Mouse (Mus musculus): Measurements from ENCODE around the gene Tmem238l. TPM values are rescaled to one million over a fixed set of nuclear protein-coding genes. Genes with fewer than 3 reads are reported as not detected.

Tmem238l gene
- not detected in 2 replicates for polyA plus RNA-seq (2012; rRNA removed)
- polyA plus RNA-seq (2014; fragmentation: Nextera tagmentation; extraction: Ambion mirVana) = not detected in 2 replicates

DNA sequence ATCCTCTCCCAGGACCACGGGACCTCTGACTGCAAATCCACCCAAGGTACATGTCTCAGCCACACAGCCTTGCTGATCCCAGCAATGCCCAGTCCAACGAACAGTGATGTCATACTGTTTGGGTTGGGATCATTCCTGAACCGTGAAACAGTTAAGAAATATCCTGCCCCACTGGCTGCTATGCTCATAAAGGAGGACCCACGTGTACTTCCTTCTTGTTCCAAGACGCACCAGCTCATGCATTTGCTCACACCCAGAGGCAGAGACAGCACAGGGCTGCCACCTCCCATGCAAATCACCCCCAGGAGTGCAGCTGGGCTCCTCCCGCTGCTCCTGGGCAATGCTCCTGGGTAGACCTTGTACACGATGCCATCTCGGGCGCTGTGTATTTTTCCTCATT, at the start of gene Tmem238l:
TSS of gene Tmem238l (plus strand) at position 336 of the 400 bp plus-strand sequence.
- DNase-seq (ENCODE audit: low spot score) (no peak), ATAC-seq (ENCODE audit: low FRiP score, low read depth) (no peak)
- no peaks in the 10 kb centered on the region for H3K4me1 ChIP-seq (ENCODE audit: control insufficient read depth, insufficient read depth, low read length)
- TF ChIP-seq POLR2A (IDR thresholded peaks at IDR 0.05; ENCODE audit: borderline replicate concordance, extremely low read depth, insufficient read depth, insufficient read length) = no peak
- no peak within 1 kb of the TSS for H3K27ac ChIP-seq (replicated peaks; ENCODE audit: low read depth, low read length)
- H3K9me3 ChIP-seq (ENCODE audit: control insufficient read depth, low read length) = no peaks in the 10 kb centered on the region
- 76% methylated on average over 9 of the region's 9 CpGs for WGBS
- no peak within 1 kb of the TSS for H3K4me3 ChIP-seq (replicated peaks; ENCODE audit: low read length)
- no peak within 1 kb of the TSS for H3K4me2 ChIP-seq (replicated peaks; ENCODE audit: low read depth, low read length, severe bottlenecking)
- no peaks in the 10 kb centered on the region for H3K36me3 ChIP-seq (ENCODE audit: control insufficient read depth, insufficient read depth, low read length)
- no peaks in the 10 kb centered on the region for H3K27me3 ChIP-seq (ENCODE audit: control insufficient read depth, insufficient read depth, low read length)
- no peak within 1 kb of the TSS for H3K9ac ChIP-seq (ENCODE audit: low read depth, low read length, severe bottlenecking)

DNA sequence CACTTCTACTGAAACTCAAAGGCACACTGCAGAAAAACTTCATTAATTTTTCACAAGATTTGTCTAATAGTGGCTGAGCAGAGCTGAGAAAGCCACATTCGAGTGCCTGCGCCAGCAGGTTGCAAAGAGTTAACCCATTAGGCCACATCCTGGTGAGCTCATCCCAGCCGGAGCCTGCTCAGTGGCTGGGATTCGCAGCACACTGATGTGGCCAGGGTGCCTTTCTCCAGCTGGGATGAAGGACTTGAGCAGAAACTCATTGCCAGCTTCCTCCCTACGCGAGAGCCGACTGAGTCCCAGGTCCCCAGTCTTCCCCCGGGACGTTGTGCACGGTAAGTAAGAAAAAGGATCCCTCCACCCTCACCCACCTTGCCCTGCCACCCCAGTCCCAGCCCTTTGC, 44.6 kb upstream of the Tmem238l start, which contains the start of gene Pirt:
TSS of gene Pirt (plus strand) at position 171 of the 400 bp plus-strand sequence.
- Histone ChIP-seq H3K27ac (replicated peaks; ENCODE audit: low read depth, low read length) (no peak within 1 kb of the TSS), H3K27me3 (ENCODE audit: control insufficient read depth, insufficient read depth, low read length) (no peaks in the 10 kb centered on the region), H3K36me3 (ENCODE audit: control insufficient read depth, insufficient read depth, low read length) (no peaks in the 10 kb centered on the region), H3K9ac (ENCODE audit: low read depth, low read length, severe bottlenecking) (no peak within 1 kb of the TSS), H3K4me1 (ENCODE audit: control insufficient read depth, insufficient read depth, low read length) (no peaks in the 10 kb centered on the region), H3K4me2 (replicated peaks; ENCODE audit: low read depth, low read length, severe bottlenecking) (no peak within 1 kb of the TSS), H3K9me3 (ENCODE audit: control insufficient read depth, low read length) (no peaks in the 10 kb centered on the region), H3K4me3 (replicated peaks; ENCODE audit: low read length) (no peak within 1 kb of the TSS)
- ATAC-seq (ENCODE audit: low FRiP score, low read depth) (no peak), DNase-seq (ENCODE audit: low spot score) (no peak)
- WGBS = 36% methylated on average over 10 of the region's 10 CpGs
- no peak for TF ChIP-seq POLR2A (IDR thresholded peaks at IDR 0.05; ENCODE audit: borderline replicate concordance, extremely low read depth, insufficient read depth, insufficient read length)

DNA sequence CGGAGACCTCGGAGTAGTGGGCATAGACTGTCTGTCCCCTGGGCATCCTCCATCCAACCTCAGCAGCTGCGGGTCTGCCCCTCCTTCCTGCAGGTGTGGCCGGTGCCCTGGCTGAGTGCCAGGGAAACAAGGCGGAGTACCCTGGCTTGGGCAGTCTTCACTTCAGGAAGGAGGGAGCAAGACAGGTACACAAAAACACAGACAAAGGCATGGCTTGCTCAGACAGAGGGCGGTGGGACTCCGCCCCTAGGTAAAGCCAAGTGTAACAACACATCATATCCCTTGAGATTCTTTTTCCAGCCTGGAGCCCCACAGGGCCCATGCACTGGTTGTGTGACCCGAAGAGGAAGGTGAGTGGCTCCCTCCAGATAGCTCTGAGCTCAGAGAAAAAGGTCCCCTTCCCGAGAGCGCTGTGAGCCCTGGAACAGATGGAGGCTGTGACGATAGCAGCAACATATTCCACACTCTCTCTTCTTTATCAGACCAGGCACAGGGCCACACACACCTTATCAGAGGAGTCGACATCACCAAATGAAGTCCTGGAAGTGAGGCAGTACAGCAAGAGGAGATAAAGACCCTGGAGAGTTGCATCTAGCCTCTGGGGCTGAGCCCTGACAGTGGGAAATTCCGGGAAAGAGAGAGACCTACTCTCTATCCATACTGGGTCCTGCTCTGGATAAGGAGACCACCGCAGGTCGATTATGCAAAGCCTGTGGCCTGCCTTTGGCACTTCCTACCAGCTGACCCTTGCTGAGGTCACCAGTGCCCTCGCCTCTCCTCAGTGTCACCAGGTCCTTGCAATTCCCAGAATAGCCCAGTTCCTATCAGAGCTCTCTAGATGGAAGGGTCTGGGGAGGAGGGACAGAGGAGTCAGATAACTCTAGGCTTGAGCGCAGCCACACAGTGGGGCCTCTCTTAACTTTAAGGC, 43.6 kb upstream of the Tmem238l start:
- no peak for TF ChIP-seq POLR2A (IDR thresholded peaks at IDR 0.05; ENCODE audit: borderline replicate concordance, extremely low read depth, insufficient read depth, insufficient read length)
- Histone ChIP-seq H3K4me2 (replicated peaks; ENCODE audit: low read depth, low read length, severe bottlenecking) (no peak overlapping the region), H3K27ac (replicated peaks; ENCODE audit: low read depth, low read length) (no peak overlapping the region), H3K36me3 (ENCODE audit: control insufficient read depth, insufficient read depth, low read length) (no peaks in the 10 kb centered on the region), H3K4me3 (replicated peaks; ENCODE audit: low read length) (no peak overlapping the region), H3K4me1 (ENCODE audit: control insufficient read depth, insufficient read depth, low read length) (no peaks in the 10 kb centered on the region), H3K27me3 (ENCODE audit: control insufficient read depth, insufficient read depth, low read length) (no peaks in the 10 kb centered on the region), H3K9ac (ENCODE audit: low read depth, low read length, severe bottlenecking) (no peak overlapping the region), H3K9me3 (ENCODE audit: control insufficient read depth, low read length) (no peaks in the 10 kb centered on the region)
- ATAC-seq (ENCODE audit: low FRiP score, low read depth) = no peak
- DNase-seq (ENCODE audit: low spot score) = no peak
- WGBS = 57% methylated on average over 17 of the region's 17 CpGs

DNA sequence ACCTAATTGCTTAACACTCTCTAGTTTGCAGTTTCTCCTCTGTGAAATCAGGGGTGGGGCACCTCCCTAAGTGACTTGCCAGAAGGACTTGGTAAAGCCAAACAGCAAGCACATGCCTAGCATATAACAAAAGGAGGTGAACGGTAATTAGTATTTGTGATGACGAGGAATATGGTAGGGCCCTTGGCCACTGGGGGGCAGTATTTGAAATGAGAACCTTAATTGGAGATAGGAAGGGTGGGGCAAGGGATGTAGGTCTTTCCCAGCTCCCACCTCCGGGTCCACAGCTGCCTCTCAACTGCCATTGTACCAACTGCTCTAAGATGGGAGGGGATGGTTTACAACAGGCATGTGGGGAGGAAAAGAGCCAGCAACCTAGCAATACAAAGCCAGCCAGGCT, 42.2 kb upstream of the Tmem238l start:
- DNase-seq (ENCODE audit: low spot score) (peak; percentile 31), ATAC-seq (ENCODE audit: low FRiP score, low read depth) (no peak)
- Histone ChIP-seq H3K9me3 (ENCODE audit: control insufficient read depth, low read length) (no peaks in the 10 kb centered on the region), H3K36me3 (ENCODE audit: control insufficient read depth, insufficient read depth, low read length) (no peaks in the 10 kb centered on the region), H3K4me3 (replicated peaks; ENCODE audit: low read length) (no peak overlapping the region), H3K27ac (replicated peaks; ENCODE audit: low read depth, low read length) (no peak overlapping the region), H3K4me2 (replicated peaks; ENCODE audit: low read depth, low read length, severe bottlenecking) (no peak overlapping the region), H3K9ac (ENCODE audit: low read depth, low read length, severe bottlenecking) (no peak overlapping the region), H3K4me1 (ENCODE audit: control insufficient read depth, insufficient read depth, low read length) (no peaks in the 10 kb centered on the region), H3K27me3 (ENCODE audit: control insufficient read depth, insufficient read depth, low read length) (no peaks in the 10 kb centered on the region)
- WGBS = 24% methylated on average over 3 of the region's 3 CpGs
- TF ChIP-seq POLR2A (IDR thresholded peaks at IDR 0.05; ENCODE audit: borderline replicate concordance, extremely low read depth, insufficient read depth, insufficient read length) = no peak

DNA sequence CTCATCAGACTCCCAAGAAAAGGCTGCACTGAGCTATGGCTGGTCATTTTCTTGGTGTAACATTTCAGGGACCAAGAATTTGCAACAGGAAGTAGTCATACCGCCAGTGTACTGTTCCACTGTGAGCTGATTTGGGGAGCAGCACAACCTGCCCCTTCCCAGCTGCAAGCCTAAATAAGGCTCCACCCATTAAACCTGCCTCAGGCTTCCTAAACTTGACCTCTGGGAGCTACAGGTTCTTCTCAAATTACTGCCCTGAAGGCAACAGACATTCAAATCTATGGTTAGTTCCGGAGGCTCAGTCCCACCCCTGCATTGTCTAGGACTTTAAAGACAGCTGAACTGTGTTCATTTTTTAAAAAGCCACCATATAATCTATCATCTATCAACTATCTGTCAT, 36.4 kb upstream of the Tmem238l start:
- Histone ChIP-seq H3K9ac (ENCODE audit: low read depth, low read length, severe bottlenecking) (no peak overlapping the region), H3K4me2 (replicated peaks; ENCODE audit: low read depth, low read length, severe bottlenecking) (no peak overlapping the region), H3K27me3 (ENCODE audit: control insufficient read depth, insufficient read depth, low read length) (no peaks in the 10 kb centered on the region), H3K9me3 (ENCODE audit: control insufficient read depth, low read length) (no peaks in the 10 kb centered on the region), H3K4me3 (replicated peaks; ENCODE audit: low read length) (no peak overlapping the region), H3K36me3 (ENCODE audit: control insufficient read depth, insufficient read depth, low read length) (no peaks in the 10 kb centered on the region), H3K27ac (replicated peaks; ENCODE audit: low read depth, low read length) (no peak overlapping the region), H3K4me1 (ENCODE audit: control insufficient read depth, insufficient read depth, low read length) (no peaks in the 10 kb centered on the region)
- ATAC-seq (ENCODE audit: low FRiP score, low read depth) (no peak), DNase-seq (ENCODE audit: low spot score) (no peak)
- 37% methylated on average over 2 of the region's 2 CpGs for WGBS
- no peak for TF ChIP-seq POLR2A (IDR thresholded peaks at IDR 0.05; ENCODE audit: borderline replicate concordance, extremely low read depth, insufficient read depth, insufficient read length)

Data from limb, embryonic 14.5 days (tissue).